In the genomic region with DNA sequence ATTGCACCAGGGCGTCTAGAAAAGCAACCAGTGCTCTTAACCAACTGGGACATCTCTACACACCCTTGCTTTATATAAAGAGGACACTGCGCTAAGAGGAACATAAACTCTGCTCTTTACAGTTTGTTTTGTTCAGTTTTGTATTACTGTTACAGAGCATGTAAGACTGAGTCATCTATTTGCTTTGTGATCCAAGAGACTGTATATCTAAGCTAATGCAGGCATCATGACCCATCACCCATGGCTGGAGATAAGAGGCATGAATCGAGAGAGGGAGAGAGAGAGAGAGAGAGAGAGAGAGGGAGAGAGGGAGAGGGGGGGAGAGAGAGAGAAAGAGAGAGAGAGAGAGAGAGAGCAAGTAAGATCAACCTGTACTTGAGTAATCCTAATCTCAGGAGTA, we compare ENCODE assay signal across 16 mouse cellular contexts.
"Had no signal": no experiment of that assay in that cellular context is flagged by ENCODE, and none has a peak within 500 bp of the region (broad histone marks: within the 10 kb centered on the region; RNA-seq: fewer than 3 reads in every experiment).

No protein-coding gene starts in this region.

- DNase-seq: retina, postnatal 1 day; right cerebral cortex, adult 18-20 months; right cerebral cortex, postnatal 14 days; right cerebral cortex, postnatal 25 days; right cerebral cortex, postnatal 4 days; spleen, adult 18-20 months; thymus, adult 18-20 months; thymus, adult 2 months; thymus, postnatal 14 days; thymus, postnatal 25 days; thymus, postnatal 36 days; thymus, postnatal 4 days had no signal

- H3K4me2 ChIP-seq: neural tube, embryonic 13.5 days; neural tube, embryonic 15.5 days; stomach, embryonic 15.5 days had no signal

- H3K4me3 ChIP-seq: neural tube, embryonic 13.5 days; neural tube, embryonic 15.5 days; stomach, embryonic 15.5 days had no signal

- H3K27ac ChIP-seq: neural tube, embryonic 13.5 days; neural tube, embryonic 15.5 days; stomach, embryonic 15.5 days; stomach, postnatal 0 days had no signal

- H3K9me3 ChIP-seq: neural tube, embryonic 13.5 days; neural tube, embryonic 15.5 days; stomach, embryonic 15.5 days had no signal

- H3K9ac ChIP-seq: neural tube, embryonic 13.5 days; neural tube, embryonic 15.5 days; stomach, embryonic 15.5 days had no signal

- H3K4me1 ChIP-seq: neural tube, embryonic 13.5 days; neural tube, embryonic 15.5 days; stomach, embryonic 15.5 days had no signal

- H3K36me3 ChIP-seq: neural tube, embryonic 13.5 days; neural tube, embryonic 15.5 days; stomach, embryonic 15.5 days had no signal

- H3K27me3 ChIP-seq: neural tube, embryonic 13.5 days; neural tube, embryonic 15.5 days; stomach, embryonic 15.5 days had no signal
